Mouse (Mus musculus) forebrain, postnatal 0 days (tissue): Measurements from ENCODE around the gene Bsn. TPM values are rescaled to one million over a fixed set of nuclear protein-coding genes. Genes with fewer than 3 reads are reported as not detected.
"Not testable (repeated sequence)": the region's sequence is repeated elsewhere in the genome, so short reads cannot be mapped to it uniquely, and the experiment has no call there.

ENCODE experiments used
- ATAC-seq: fragments of 200-750 bp; cut with Nextera tagmentation; 2 replicates; pipeline ENCODE4 v1.8.0; 2017; ENCODE audit warnings: mild to moderate bottlenecking, moderate library complexity
- DNase-seq: peaks from one replicate; pipeline ENCODE4 v3.0.0-alpha.2; 2015
- H3K27ac ChIP-seq: fragments of 300-500 bp; sonication (generic); 2 replicates; pipeline ENCODE4 v1.5.1; 2014; ENCODE audit warnings: low read depth, mild to moderate bottlenecking, antibody characterized with exemption, low read length, moderate library complexity, mixed read lengths
- H3K27me3 ChIP-seq: fragments of 300-500 bp; sonication (generic); 2 replicates; pipeline ENCODE4 v1.6.1; 2014; ENCODE audit warnings: mild to moderate bottlenecking, low read length, mixed read lengths; ENCODE audit not compliant: insufficient read depth
- H3K36me3 ChIP-seq: fragments of 300-500 bp; sonication (generic); 2 replicates; pipeline ENCODE4 v1.6.1; 2014; ENCODE audit warnings: mild to moderate bottlenecking, moderate library complexity; ENCODE audit not compliant: insufficient read depth
- H3K4me1 ChIP-seq: fragments of 300-500 bp; sonication (generic); 2 replicates; pipeline ENCODE4 v1.6.1; 2014; ENCODE audit warnings: antibody characterized with exemption; ENCODE audit not compliant: insufficient read depth
- H3K4me2 ChIP-seq: fragments of 300-500 bp; sonication (generic); 2 replicates; pipeline ENCODE4 v1.6.1; 2014; ENCODE audit warnings: low read depth, mild to moderate bottlenecking, moderate library complexity
- H3K4me3 ChIP-seq: fragments of 300-500 bp; sonication (generic); 2 replicates; pipeline ENCODE4 v1.5.1; 2014; ENCODE audit warnings: low read depth, low read length, mixed read lengths
- H3K9ac ChIP-seq: fragments of 300-500 bp; sonication (generic); 2 replicates; pipeline ENCODE4 v1.6.1; 2014; ENCODE audit warnings: mild to moderate bottlenecking
- H3K9me3 ChIP-seq: fragments of 300-500 bp; sonication (generic); 2 replicates; pipeline ENCODE4 v1.6.1; 2016; ENCODE audit warnings: low read length
- CTCF ChIP-seq: sonication (generic); IDR thresholded peaks from 2 replicates; pipeline ENCODE4 v1.5.1; 2016; ENCODE audit warnings: antibody characterized with exemption, control low read depth, low read depth
- WGBS: fragments of 180-500 bp; shearing (Covaris S2); extraction: QIAGEN DNeasy Blood & Tissue Kit; methylation state at CpG from one replicate; pipeline ENCODE4 v1.1.7; 2014; 5-methylcytosine and 5-hydroxymethylcytosine counted together
- polyA plus RNA-seq: library from polyadenylated mRNA; unstranded; fragments of >200 nt; fragmentation: Nextera tagmentation; extraction: Ambion mirVana; gene quantifications from 2 replicates; pipeline ENCODE4 v1.2.1, GENCODE M21; 2015
- total RNA-seq: library from RNA; depleted of rRNA; stranded (reverse); fragments of >200 nt; gene quantifications from 2 replicates; pipeline ENCODE4 v1.2.3, GENCODE M21; 2014

The Bsn gene
- total and polyA plus RNA-seq, 2 experiments from 2014 or later = 5.5 to 34.1 TPM

GRCm38 (mm10) chr9:108198621-108199020, 8.4 kb upstream of the Bsn start:
- Histone ChIP-seq H3K27me3 (no peaks in the 10 kb centered on the region), H3K9ac (no peak overlapping the region), H3K4me1 (0 out of 2 replicates have a peak, but pooled peaks cover 4% of the 10 kb centered on the region), H3K36me3 (no peaks in the 10 kb centered on the region), H3K27ac (no peak overlapping the region), H3K4me2 (no peak overlapping the region), H3K9me3 (no peaks in the 10 kb centered on the region), H3K4me3 (no peak overlapping the region)
- DNase-seq (no peak), ATAC-seq (no peak)
- no peak for TF ChIP-seq CTCF
- WGBS = 51% methylated on average over 4 of the region's 4 CpGs

DNA sequence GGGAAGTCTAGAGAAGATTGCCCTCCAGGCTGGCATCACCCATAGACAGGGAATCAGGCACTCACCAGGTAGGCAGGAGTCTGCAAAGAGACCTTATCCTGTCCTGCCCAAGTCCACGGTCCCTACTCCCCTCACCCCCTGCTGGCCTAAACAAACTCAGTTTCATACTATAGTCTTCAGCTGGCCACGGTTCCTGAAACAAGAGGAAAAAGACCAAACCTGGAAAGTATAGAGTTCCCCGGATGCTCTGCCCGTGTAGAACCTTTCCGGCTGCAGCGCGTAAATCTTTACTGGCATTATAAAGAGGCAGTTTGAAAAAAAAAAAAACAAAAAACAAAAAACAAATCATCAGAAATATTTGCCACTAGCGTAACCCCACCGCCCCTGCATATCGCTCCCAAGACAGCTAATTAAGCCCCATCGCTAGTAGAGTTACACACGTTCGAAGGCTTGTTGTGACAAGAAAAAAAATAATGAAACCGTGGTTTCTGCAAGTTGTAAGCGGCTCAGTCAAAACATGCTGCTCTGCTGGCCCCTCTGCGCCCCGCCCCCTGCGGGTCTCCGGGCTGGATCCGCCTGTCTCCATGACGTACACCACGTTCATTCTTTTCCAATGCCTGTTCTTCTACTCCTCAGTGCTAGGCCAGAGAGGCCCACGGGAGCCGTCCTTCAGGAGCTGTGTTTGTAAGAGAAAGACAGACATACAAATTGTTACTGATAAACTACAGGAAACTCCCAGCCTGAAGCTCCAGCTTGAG, 6.9 kb upstream of the Bsn start:
- H3K36me3 ChIP-seq = no peaks in the 10 kb centered on the region
- TF ChIP-seq CTCF = 0 out of 2 replicates have a peak, but pooled peaks have one; percentile 14
- 16% methylated on average over 24 of the region's 24 CpGs for WGBS
- H3K27ac ChIP-seq = no peak overlapping the region
- no peak overlapping the region for H3K4me3 ChIP-seq
- ATAC-seq (no peak), DNase-seq (no peak)
- H3K9ac ChIP-seq = no peak overlapping the region
- 0 out of 2 replicates have a peak, but pooled peaks cover 4% of the 10 kb centered on the region for H3K4me1 ChIP-seq
- H3K9me3 ChIP-seq = no peaks in the 10 kb centered on the region
- peak overlapping the region; percentile 24 for H3K4me2 ChIP-seq
- no peaks in the 10 kb centered on the region for H3K27me3 ChIP-seq

- not testable (repeated sequence) for H3K27me3 ChIP-seq, H3K36me3 ChIP-seq, H3K9ac ChIP-seq, H3K4me2 ChIP-seq, DNase-seq, H3K4me1 ChIP-seq, H3K9me3 ChIP-seq, ATAC-seq, H3K27ac ChIP-seq, H3K4me3 ChIP-seq
- 66% methylated on average over 6 of the region's 6 CpGs for WGBS
Measured at GRCm38 (mm10) chr9:108196222-108196621, 6.0 kb upstream of the Bsn start.

DNA sequence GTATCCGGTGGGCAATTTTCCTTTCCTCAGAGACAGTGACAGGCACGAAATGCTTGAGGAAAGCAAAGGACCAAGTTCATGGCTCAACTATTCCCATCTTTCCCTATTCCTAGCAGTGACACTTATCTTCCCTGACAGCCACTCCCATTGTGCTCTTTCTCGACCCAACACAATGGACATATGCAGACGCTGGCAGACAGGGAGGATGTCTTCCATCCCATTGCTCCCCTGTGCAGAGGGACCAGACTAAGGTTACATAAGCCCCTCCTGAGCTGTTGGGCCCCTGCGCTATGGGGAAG, 747 bp downstream of the Bsn start:
- H3K36me3 ChIP-seq = no peaks in the 10 kb centered on the region
- 0 out of 2 replicates have a peak overlapping the region, but pooled peaks have one; percentile 74 for H3K27ac ChIP-seq
- WGBS = 24% methylated on average over 5 of the region's 5 CpGs

GRCm38 (mm10) chr9:108189023-108189422, 1.2 kb downstream of the Bsn start:
- TF ChIP-seq CTCF = no peak
- peak overlapping the region; percentile 83 for H3K4me2 ChIP-seq
- no peaks in the 10 kb centered on the region for H3K27me3 ChIP-seq
- peak overlapping the region; percentile 93; the same call in 1 of the 2 replicates for H3K9ac ChIP-seq
- WGBS = 71% methylated on average over 7 of the region's 7 CpGs
- H3K36me3 ChIP-seq = no peaks in the 10 kb centered on the region
- no peak overlapping the region for H3K27ac ChIP-seq
- no peak for DNase-seq
- H3K9me3 ChIP-seq = no peaks in the 10 kb centered on the region
- ATAC-seq = no peak
- peak overlapping the region; percentile 98 for H3K4me3 ChIP-seq
- peaks cover 8% of the 10 kb centered on the region; the same call in 1 of the 2 replicates for H3K4me1 ChIP-seq

More for the DNA sequence above, 747 bp downstream of the Bsn start:
- H3K4me1 ChIP-seq = peaks cover 8% of the 10 kb centered on the region; the same call in 1 of the 2 replicates
- ATAC-seq (peak; percentile 34; the same call in 1 of the 2 replicates), DNase-seq (peak; percentile 22)
- H3K9ac ChIP-seq = peak overlapping the region; percentile 93
- H3K4me2 ChIP-seq = peak overlapping the region; percentile 83
- TF ChIP-seq CTCF = no peak
- peak overlapping the region; percentile 98 for H3K4me3 ChIP-seq
- no peaks in the 10 kb centered on the region for H3K27me3 ChIP-seq
- H3K9me3 ChIP-seq = no peaks in the 10 kb centered on the region

- Histone ChIP-seq H3K4me2 (peak overlapping the region; percentile 83), H3K27ac (no peak overlapping the region), H3K4me1 (peaks cover 8% of the 10 kb centered on the region; the same call in 1 of the 2 replicates), H3K9ac (0 out of 2 replicates have a peak overlapping the region, but pooled peaks have one; percentile 10), H3K27me3 (no peaks in the 10 kb centered on the region), H3K4me3 (no peak overlapping the region), H3K36me3 (no peaks in the 10 kb centered on the region), H3K9me3 (no peaks in the 10 kb centered on the region)
- no peak for TF ChIP-seq CTCF
- DNase-seq (no peak), ATAC-seq (no peak)
- whole genome bisulfite sequencing = 76% methylated on average over 8 of the region's 8 CpGs
Measured at GRCm38 (mm10) chr9:108188511-108188910, 1.7 kb downstream of the Bsn start.

GRCm38 (mm10) chr9:108187616-108188015, 2.6 kb downstream of the Bsn start:
- no peaks in the 10 kb centered on the region for H3K27me3 ChIP-seq
- no peak overlapping the region for H3K4me3 ChIP-seq
- ATAC-seq (no peak), DNase-seq (no peak)
- H3K4me2 ChIP-seq = 0 out of 2 replicates have a peak overlapping the region, but pooled peaks have one; percentile 10
- TF ChIP-seq CTCF = no peak
- no peak overlapping the region for H3K27ac ChIP-seq
- no peaks in the 10 kb centered on the region for H3K9me3 ChIP-seq
- WGBS = 45% methylated on average over 6 of the region's 6 CpGs
- H3K4me1 ChIP-seq = peaks cover 8% of the 10 kb centered on the region; the same call in 1 of the 2 replicates
- H3K36me3 ChIP-seq = no peaks in the 10 kb centered on the region
- H3K9ac ChIP-seq = no peak overlapping the region
